Mouse (Mus musculus) CD4-positive, CD25-positive, alpha-beta regulatory T cell, adult 4 months (primary cell): ENCODE data around the gene F930015N05Rik. TPM values are rescaled to one million over a fixed set of nuclear protein-coding genes. Genes with fewer than 3 reads are reported as not detected.

Source experiments
- ATAC-seq: one replicate; pipeline ENCODE4 v1.8.0; 2017
- polyA plus RNA-seq, 2 experiments: library from polyadenylated mRNA; unstranded; fragments of 100-300 nt; shearing (Covaris generic); gene quantifications; one replicate each; pipeline ENCODE4 v1.2.1; 2017

Gene F930015N05Rik
- polyA plus RNA-seq: not detected

DNA sequence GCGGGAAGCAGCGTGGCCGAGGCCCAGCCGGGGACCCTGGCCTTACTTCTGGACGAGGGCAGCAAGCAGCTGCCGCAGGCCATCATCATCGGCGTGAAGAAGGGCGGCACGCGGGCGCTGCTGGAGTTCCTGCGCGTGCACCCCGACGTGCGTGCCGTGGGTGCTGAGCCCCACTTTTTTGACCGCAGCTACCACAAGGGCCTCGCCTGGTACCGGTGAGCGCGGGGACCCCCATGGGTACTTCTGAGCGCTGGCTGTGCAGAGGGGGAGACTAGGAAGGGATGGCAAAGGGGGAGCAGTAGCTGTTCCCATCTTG, at the start of gene F930015N05Rik:
Gene F930015N05Rik, minus strand, starts transcription at position 242 of the 316 bp plus-strand sequence.
- ATAC-seq: no peak

DNA sequence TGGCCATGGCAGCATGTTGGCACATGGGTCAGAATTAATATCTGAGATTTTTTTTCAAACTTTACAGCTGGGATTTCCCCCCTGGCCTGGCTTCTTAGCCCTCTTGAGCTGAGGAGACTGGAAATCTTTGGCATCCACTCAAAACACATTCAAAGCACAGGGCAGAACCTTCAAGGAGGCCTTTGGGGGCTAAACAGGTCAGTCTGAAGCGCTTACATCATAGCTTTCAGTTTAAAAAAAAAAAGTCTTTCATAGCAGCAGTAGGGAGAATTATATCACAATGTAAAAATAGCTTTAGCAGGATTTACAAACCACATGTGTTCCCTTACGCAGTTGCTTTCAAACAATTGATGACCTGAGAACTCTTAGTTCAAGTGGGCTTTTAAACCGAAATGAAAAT, 45.0 kb upstream of the F930015N05Rik start:
- ATAC-seq: no peak

- no peak for ATAC-seq
Measured at GRCm38 (mm10) chr11:64473679-64474078, 37.2 kb upstream of the F930015N05Rik start.

DNA sequence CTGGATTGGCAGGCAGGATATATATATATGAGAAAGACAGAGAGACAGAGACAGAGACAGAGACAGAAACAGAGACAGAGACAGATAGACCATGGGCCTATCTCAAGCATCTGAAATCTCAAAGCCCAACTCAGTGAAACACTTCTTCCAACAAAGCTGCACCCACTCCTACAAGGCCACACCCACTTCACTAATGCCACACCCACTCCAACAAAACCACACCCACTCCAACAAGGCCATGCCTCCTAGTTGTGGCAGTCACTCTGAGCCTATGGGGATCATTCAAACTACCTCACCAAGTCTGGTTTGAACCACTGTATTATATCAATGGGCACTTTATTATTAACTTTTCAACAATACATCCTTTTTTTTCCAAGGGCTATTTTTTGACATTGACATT, 34.2 kb upstream of the F930015N05Rik start:
- no peak for ATAC-seq

DNA sequence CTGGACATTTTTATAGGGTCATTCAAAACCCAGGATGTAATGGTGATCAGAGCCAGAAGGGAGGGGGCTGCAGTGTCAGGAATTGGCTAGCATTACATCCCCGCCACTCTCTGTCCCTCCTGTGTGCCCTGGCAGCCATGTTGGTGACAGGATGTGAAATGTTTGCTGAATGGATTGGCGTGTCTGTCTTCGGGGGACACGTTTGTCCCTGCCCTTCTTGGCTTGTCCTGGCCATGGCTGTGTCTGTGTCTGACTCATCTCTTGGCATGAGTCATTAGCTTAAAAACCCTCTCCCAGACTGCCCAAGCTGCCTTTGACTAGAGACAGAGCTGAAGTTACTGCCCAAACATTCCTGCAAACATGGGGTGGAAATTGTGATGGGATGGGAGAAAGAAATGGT, 32.3 kb upstream of the F930015N05Rik start:
- no peak for ATAC-seq

GRCm38 (mm10) chr11:64461746-64462145, 25.3 kb upstream of the F930015N05Rik start:
- no peak for ATAC-seq

- no peak for ATAC-seq
Measured at GRCm38 (mm10) chr11:64448586-64449315, 12.3 kb upstream of the F930015N05Rik start.

DNA sequence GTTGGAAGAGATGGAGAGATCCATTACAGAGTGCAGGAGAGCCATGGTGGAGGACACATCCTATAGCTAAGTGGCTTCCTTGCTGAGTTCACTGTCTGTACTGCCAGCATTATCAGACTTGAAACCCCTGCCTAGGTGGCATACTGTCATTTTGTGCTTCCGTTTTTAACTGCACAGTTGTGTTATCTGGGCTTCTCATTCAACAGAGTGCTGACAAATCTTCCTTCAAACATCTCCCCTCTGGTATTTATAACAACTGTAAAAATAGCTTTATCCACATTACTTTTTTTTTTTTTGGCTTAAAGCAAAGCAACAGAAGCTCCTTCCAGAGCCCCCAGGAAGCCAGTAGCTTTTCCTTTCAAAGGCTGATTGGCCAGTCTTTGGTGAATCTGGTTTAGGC, 8.8 kb upstream of the F930015N05Rik start:
- ATAC-seq: no peak

- ATAC-seq: no peak
Measured at GRCm38 (mm10) chr11:64442701-64443100, 6.2 kb upstream of the F930015N05Rik start.

DNA sequence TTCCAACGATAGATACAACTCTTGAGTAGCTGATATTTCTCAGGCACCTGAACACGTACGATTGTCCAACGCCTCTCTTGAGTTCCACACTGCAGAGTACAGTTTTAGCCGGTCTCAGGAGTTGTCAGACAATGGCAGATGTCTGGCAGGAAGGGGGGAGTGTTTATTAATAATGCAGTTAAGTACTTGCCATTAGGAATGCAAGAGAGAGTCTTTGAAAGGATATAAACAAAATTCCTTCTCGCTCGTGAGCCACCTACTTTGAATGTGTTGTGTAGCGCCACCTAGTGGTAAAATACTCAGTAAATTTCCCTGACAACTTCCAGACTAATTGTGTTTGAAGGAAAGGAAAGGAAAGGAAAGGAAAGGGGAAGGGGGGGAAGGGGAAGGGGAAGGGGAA, 5.7 kb upstream of the F930015N05Rik start:
- ATAC-seq: no peak

DNA sequence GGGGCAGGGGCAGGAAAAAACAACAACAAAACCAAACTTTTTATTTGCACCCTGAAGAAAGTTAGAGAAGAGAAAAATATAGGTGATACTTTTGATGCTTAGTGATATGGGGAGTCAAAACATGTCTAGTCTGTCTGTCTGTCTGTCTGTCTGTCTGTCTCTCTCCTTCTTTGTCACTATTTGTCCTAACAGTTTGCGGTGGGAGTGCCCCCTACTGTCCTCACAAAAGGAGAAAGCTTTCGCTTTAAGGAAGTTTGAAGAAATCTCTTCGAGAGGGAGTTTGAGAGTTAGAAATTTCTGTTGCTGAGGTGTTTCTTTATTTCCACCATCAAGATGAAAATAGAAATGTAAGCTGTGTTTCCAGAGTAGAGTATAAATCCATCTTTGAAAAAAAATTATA, 2.5 kb upstream of the F930015N05Rik start:
- no peak for ATAC-seq

GRCm38 (mm10) chr11:64437721-64438120, 1.3 kb upstream of the F930015N05Rik start:
- ATAC-seq: no peak

DNA sequence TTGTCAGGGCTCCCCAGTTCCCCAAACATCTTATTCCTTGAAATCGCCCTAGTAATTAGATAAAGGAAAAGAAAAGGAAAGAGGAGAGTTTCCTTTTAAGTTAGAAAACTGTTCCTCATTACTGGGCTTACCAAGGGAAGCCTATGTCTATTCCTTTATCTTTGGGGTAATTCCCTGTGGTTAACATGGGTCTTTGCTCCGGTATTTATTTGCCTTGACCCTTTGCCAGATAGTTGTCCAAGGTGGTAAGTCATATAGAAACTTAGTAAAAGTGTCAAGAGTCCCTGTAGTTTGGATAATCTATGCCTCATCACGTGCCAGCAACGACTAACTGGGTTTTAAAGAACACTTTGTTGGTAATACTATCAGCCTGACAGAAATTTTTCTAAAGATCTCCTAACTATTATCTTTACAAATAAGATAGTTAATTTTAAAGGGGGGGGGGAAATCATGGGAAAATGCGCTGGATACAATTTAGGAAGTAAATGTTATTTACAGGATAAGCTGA, 392 bp upstream of the F930015N05Rik start:
- no peak for ATAC-seq

DNA sequence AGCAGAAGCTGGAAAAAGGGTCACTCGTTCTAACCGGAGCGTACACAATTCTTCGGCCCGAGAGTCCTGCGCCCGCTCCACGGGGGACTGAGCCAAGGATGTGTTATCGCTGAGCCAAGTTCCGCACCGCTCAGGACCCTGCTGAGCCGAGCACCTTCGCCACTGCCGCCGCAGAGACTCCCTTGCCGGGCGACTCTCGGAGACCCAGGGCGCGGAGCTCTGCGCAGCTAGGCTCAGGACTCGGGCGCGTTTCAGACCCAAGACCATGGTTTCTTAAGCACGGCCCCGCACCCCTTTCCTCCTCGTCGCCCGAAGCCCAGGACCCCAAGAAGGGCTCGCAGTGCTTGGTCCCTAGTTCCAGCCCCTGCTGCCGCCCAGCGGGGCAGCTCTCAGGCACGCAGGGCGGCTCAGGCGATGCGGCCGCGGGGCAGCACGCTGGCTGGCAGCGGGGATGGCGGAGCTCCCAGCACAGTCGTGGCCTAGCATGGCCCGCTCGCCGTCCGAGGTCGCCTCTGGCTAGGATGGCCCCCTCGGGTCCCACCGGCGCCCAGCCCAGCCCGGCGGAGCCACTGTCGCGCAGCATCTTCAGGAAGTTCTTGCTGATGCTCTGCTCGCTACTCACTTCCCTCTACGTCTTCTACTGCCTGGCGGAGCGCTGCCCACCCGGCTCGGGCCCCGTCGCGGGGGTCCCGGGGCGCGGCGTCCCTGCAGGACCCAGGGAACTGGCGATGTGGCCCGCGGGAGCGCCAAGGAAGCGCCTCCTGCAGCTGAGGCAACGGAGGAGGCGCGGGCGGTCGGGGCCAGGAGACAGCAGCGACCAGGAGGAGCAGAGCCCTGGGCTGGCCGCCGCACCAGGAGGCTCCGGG, 674 bp downstream of the F930015N05Rik start:
- ATAC-seq: no peak

GRCm38 (mm10) chr11:64434611-64435545, 1.6 kb downstream of the F930015N05Rik start, which contains the start of gene Hs3st3a1:
Gene Hs3st3a1, plus strand, starts transcription at chr11:64435332.
- no peak for ATAC-seq

- no peak for ATAC-seq
Measured at GRCm38 (mm10) chr11:64418969-64419368, 17.5 kb downstream of the F930015N05Rik start.

- ATAC-seq: no peak
Measured at GRCm38 (mm10) chr11:64400534-64401093, 35.8 kb downstream of the F930015N05Rik start.

- no peak for ATAC-seq
Measured at GRCm38 (mm10) chr11:64397612-64398011, 38.8 kb downstream of the F930015N05Rik start.

- ATAC-seq: no peak
Measured at GRCm38 (mm10) chr11:64396949-64397348, 39.5 kb downstream of the F930015N05Rik start.

DNA sequence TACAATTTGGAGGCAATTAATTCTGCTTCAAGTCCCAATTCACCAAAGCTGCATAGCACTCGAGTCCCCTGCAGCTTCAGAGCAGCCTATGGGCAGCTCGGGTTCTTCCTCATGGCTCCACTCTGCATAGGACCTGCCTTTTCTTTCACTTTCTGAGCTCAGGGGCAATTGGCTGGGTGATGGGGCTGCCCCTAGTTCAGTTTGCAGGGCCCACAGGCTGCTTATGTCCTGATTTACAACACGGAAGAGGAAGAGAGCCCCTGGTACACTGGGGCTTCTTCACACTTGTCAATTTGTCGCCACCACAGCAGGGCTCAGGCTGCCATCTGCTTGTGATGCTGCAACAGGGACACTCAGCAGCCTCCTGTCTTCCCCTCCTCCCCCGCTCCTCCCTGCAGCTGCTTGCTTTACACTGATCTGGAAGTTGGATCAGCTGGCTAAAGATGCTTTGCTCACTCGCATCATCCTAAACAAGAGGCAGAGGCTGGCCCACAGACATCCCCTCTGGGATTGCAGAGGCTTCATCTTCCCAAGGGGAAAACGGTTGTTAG, 40.0 kb downstream of the F930015N05Rik start:
- peak; percentile 60 for ATAC-seq

DNA sequence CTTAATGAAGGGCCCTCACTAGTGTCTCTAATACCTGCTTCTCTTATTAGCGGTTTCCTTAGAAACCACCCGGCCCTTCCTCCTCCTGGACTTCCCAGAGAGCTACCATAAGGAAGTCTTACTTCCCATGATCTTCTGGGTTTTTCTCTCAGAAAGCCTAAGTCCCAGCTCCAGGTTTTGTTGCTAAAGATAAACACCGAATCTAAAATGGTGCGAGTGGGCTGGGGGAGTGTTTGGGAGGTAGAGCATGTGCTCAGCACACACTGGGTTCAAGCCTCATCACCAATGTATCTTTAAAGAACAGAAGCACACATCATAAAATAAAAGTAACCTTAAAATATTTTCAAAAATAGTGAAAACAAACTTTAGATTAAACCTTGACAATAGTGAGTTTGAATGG, 50.1 kb downstream of the F930015N05Rik start:
- no peak for ATAC-seq
